16 mouse cellular contexts compared by ENCODE assay signal in genomic region chr11:21024521-21024920, GRCm38 (mm10).
A peak's percentile ranks its signal among the peaks of the same experiment; 100 is the strongest.
DNase-seq lines count a peak whose midpoint lies in the region; ATAC-seq and TF ChIP-seq lines count a peak whose summit lies in the region.
"Had no signal": no experiment of that assay in that cellular context is flagged by ENCODE, and none has a peak within 500 bp of the region (broad histone marks: within the 10 kb centered on the region; RNA-seq: fewer than 3 reads in every experiment).

No protein-coding gene starts in this region.

- intact Hi-C loops in left cerebral cortex, adult 2 months (cut with DNase I), result no loop called here

- H3K4me3 ChIP-seq in left cerebral cortex, adult 2 months, result no peak overlapping the region
- no peak overlapping the region for H3K4me3 ChIP-seq in bone marrow macrophage, adult 2 months (ENCODE audit: insufficient read depth, low read length)
- H3K4me3 ChIP-seq: embryonic facial prominence, embryonic 10.5 days; erythroblast, embryonic 14.5 days; heart, embryonic 13.5 days; limb, embryonic 12.5 days; myocyte had no signal

- peaks cover 5% of the 10 kb centered on the region for H3K4me1 ChIP-seq in bone marrow macrophage, adult 2 months (ENCODE audit: control insufficient read depth, insufficient read depth, low read length)
- H3K4me1 ChIP-seq: embryonic facial prominence, embryonic 10.5 days; heart, embryonic 13.5 days; limb, embryonic 12.5 days had no signal

- TF ChIP-seq POLR2A in bone marrow macrophage, adult 2 months (IDR thresholded peaks at IDR 0.05; ENCODE audit: borderline replicate concordance, low read depth, low read length), result no peak

- no peak for TF ChIP-seq CTCF in left cerebral cortex, adult 2 months (IDR thresholded peaks at IDR 0.05)
- TF ChIP-seq CTCF in bone marrow macrophage, adult 2 months (IDR thresholded peaks at IDR 0.05; ENCODE audit: low read depth, low read length), result no peak

- DNase-seq in left cerebral cortex, adult 2 months (ENCODE audit: extremely low spot score in 1 of 2, low spot score in 2 of 2), result no peak
- DNase-seq in left cerebral cortex, adult 9 months (ENCODE audit: low spot score in 2 of 2), result no peak
- no peak for DNase-seq in ovary, adult 18-20 months (ENCODE audit: low spot score)
- no peak for DNase-seq in kidney, adult 9 months
- DNase-seq: adrenal gland, postnatal 14 days; cerebellum, postnatal 14 days; kidney, adult 11 months; lung, embryonic 14.5 days had no signal

- H3K27ac ChIP-seq in left cerebral cortex, adult 2 months, result peak overlapping the region; percentile 48
- peak overlapping the region; percentile 36; the same call in 1 of the 2 replicates for H3K27ac ChIP-seq in bone marrow macrophage, adult 2 months (ENCODE audit: insufficient read depth, low read depth, low read length)
- H3K27ac ChIP-seq: embryonic facial prominence, embryonic 10.5 days; heart, embryonic 13.5 days; limb, embryonic 12.5 days had no signal

- ATAC-seq in hematopoietic stem cell, adult 5-6 weeks (replicated peaks in 1 of 2; ENCODE audit: insufficient read depth in 1 of 2, low FRiP score in 2 of 2, low TSS enrichment in 1 of 2, low read depth in 1 of 2, poor library complexity in 2 of 2, severe bottlenecking in 2 of 2), result peak; percentile 51 to 53; a peak in 2 of 4 replicates
- ATAC-seq in neutrophil, adult 5-6 weeks (ENCODE audit: extremely low read depth, insufficient number of reproducible peaks, low FRiP score, poor library complexity, severe bottlenecking), result peak; percentile 73; the same call in 1 of the 2 replicates
